Mouse (Mus musculus) liver, embryonic 14 days (tissue): Measurements from ENCODE around the gene Rrad. TPM values are rescaled to one million over a fixed set of nuclear protein-coding genes. Genes with fewer than 3 reads are reported as not detected.

Source experiments
- polyA plus RNA-seq: library from polyadenylated mRNA; depleted of rRNA; stranded (reverse); fragments of >200 nt; gene quantifications from 2 replicates; pipeline ENCODE4 v1.2.3, GENCODE M21; 2012; rRNA removed

The Rrad gene
- 0.18 and 0.70 TPM in 2 replicates for polyA plus RNA-seq

GRCm38 (mm10) chr8:104630981-104631663, at the start of gene Rrad:
TSS of gene Rrad (minus strand) at chr8:104631327.

GRCm38 (mm10) chr8:104641426-104642323, 10.5 kb upstream of the Rrad start, which contains the start of gene Ciao2b:
TSS of gene Ciao2b (minus strand) at chr8:104641965.

GRCm38 (mm10) chr8:104624161-104624560, 7.0 kb downstream of the Rrad start, which contains the start of gene Cdh16:
TSS of gene Cdh16 (minus strand) at chr8:104624396.

GRCm38 (mm10) chr8:104591133-104591834, 39.8 kb downstream of the Rrad start, which contains the start of gene Pdp2:
TSS of gene Pdp2 (plus strand) at chr8:104591451.

Other genes with a start within 250 kb of the Rrad start
- gene Cmtm4, start 235.5 kb downstream of the Rrad start, polyA plus RNA-seq: 1.7 and 2.1 TPM in 2 replicates
- 10.9 and 11.0 TPM in 2 replicates for gene Dync1li2, start 188.3 kb downstream of the Rrad start, polyA plus RNA-seq
- 0.01 and 0.02 TPM in 2 replicates for gene Terb1, start 121.4 kb downstream of the Rrad start, polyA plus RNA-seq
- gene Nae1, start 96.7 kb downstream of the Rrad start, polyA plus RNA-seq: 26.9 and 27.7 TPM in 2 replicates
- 3.9 and 4.9 TPM in 2 replicates for gene Car7, start 96.6 kb downstream of the Rrad start, polyA plus RNA-seq
- 1.7 and 1.8 TPM in 2 replicates for gene Pdp2, start 39.9 kb downstream of the Rrad start, polyA plus RNA-seq
- gene Cdh16, start 6.9 kb downstream of the Rrad start, polyA plus RNA-seq: 0.02 and 0.05 TPM in 2 replicates
- gene Ciao2b, start 10.6 kb upstream of the Rrad start, polyA plus RNA-seq: 29.5 and 30.0 TPM in 2 replicates
- gene Ces2a, start 102.7 kb upstream of the Rrad start, polyA plus RNA-seq: 9.7 and 11.7 TPM in 2 replicates
- gene Ces2b, start 200.2 kb upstream of the Rrad start, polyA plus RNA-seq: 0.12 and 0.15 TPM in 2 replicates
- 0.10 and 0.13 TPM in 2 replicates for gene Ces2c, start 215.7 kb upstream of the Rrad start, polyA plus RNA-seq